Mouse (Mus musculus) urinary bladder, postnatal 10 days (tissue): ENCODE data around the gene Rabgef1.

Experiments
- DNase-seq: peaks from one replicate; pipeline ENCODE4 v3.0.0; 2022; ENCODE audit warnings: low spot score

Rabgef1 gene

DNA sequence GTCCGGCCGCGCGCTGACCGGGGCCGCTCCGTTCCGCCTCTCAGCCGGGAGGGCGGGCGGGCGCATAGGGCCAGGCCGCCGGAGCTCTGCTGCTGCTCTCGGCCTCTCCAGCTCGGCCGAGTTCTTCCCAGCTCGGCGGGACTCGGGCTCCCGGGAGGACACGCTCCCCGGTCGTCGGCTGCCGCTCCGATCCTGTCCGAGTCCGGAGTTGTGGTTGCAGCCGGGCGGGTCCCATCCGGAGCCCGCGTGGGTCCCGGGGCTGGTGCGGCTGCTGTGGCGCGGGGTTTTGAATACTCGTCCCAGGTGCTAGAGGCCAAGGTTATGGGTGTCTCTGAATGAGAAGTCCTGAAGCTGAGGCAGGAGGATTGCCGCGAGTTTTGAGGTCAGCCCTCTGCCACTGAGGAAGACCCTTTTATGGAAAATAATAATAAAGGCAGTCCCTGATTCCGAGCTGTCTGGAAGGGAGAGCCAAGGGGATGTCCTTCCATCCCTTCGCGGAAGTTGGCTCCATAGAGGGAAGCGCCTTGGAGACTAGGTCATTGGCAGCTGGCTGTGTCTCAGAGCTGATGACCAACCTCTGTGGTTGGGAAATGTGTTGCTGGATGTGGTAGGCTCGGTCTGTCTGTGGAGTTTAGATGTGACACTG is 481 bp downstream of the Rabgef1 start:
- DNase-seq, result no peak

DNA sequence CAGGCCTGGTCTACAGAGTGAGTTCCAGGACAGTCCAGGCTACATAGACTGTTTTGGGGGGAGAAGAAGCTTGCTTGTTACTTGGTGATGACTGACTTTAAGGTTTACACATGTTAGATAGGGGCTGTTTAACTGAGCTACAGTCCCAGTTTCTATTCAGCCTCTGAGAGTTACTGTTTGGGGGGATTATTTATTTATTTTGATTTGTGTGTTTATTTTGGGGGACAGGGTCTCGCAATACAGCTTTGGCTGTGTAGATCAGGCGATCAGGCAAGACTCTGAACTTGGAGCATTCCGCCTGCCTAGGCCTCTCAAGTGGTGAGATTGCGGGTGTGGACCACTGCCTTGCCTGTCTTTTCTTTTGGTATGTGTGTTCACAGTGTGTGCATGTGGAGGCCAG is 1.4 kb downstream of the Rabgef1 start:
- no peak for DNase-seq

DNA sequence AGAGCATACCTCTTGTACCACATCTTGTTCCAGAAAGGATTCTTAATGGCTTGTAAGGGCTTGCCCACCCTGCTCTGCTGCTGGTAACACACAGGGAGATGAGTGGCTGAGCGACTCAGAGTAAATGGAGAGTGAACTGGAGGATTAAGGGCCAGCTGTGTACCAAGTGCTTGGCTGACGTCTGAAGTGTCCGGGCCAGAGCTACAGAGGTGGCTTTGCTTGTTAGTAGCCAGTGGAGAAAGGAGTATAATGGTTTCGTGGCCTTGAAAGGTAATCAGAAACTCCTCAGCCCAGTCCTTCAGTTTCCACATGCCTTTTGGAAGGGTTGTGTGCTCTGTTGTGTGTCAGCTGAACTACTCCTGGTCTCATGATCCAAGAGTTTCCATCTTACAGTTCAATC is 6.3 kb downstream of the Rabgef1 start:
- DNase-seq, result no peak

DNA sequence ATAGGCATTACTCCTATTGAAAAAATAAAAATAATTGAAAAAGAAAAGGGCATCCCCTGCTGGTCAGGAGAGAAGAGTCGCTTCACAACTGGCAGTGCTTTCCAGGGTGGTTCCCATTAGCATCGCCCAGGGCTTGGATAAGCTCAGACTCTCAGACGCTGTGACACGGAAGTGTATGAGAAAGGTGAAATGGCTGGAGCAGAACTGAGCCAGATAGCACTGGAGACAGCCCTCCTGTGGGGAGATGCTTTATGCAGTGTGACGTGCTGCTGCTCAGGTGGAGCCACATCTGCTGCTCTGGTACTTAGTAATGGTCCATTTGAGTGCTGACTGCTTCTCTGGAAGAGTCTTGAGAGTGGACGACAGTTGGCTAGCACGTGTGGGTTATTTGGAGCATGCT is 8.8 kb downstream of the Rabgef1 start:
- DNase-seq, result no peak

DNA sequence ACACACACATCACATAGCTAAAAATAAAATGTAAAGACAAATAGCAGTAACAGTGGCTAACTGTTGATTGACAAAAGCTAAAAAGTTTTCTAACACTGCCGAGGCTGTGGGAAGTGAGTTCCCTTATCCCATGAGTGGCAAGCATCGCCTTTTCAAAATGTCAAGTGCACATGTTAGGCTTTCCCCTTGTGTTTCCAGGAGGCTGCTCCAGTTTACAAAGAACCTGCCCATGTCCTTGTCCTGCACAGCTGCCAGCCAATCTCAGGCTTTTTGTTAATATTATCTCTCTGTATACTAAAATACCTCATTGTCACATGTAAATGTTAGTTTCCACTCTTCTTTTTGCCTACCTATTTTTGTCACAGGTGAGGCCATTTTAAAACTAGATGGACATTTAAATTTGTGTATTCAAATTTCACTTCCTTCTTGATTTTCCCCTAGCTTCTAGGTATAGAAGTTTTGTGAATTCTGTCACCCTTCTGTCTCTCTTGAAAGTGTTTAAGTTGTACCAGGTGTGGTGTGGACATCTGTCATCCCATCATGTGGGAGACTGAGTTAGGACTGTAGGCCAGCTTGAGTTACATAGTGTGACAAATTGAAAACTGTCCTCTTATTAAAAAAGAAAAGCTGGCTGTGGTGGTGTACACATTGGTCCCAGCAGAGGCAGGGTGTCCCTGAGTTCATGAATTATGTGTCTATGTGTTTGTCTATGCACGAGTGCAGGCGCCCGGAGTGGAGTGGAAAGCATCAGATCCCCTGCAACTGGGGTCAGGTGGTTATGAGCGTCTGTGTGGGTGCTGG is 10.3 kb downstream of the Rabgef1 start:
- no peak for DNase-seq

DNA sequence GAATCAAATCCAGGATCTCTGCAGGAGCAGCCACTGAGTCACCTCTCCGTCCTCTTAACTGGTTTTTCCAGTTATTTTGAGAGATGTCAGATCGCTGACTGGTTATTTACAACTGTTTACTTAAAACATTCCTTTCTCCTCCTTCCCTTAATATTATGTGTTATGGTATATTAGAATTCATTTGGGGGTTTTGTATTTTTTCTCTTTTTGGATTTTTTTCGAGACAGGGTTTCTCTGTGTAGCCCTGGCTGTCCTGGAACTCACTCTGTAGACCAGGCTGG is 10.9 kb downstream of the Rabgef1 start:
- no peak for DNase-seq

DNA sequence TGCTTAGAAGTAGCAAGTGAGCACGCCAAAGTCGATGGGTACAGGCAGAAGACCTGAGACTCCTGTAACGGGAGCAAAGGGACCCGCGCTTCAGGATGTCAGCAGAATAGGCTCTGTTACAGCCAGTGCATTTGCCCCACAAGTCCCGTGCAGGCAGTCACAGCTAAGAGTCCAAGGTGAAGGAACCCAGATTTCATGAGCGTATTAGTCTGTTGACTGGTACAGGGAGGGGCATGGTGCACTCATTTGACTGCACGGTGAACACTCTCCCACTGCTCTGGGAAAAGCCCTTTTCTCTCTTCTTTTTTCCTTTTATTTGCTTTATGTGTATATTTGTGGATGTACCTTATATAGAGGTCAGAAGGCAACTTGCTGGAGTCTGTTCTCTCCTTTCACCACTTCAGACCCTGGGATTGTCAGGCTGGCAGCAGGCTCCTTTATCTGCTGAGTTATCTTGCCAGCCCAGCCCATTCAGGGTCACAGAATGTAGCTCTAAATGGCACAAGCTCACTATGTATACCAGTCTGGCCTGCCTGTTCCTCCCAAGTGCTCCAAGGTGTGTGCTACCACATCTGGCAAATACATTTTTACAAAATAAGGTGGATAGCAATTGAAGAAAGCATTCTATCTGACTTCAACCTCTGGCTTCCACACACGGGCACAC is 12.7 kb downstream of the Rabgef1 start:
- no peak for DNase-seq

DNA sequence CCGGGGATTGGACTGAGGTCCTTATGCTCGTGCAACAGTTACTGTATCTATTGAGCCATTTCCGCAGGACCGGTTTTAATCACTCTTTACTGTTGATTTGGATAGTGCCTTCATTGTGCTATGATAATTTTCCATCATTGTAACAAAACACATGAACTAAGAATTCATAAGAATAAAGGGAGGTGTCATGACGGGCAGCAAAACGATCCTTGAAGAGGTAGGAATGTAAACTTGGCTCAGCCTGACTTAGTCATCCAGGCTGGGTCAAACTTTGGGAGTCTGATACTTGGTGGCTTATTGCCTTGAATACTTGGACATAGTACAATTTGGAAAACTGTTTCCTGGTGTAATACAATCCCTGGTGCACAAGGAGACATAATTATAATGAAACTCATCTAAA is 13.7 kb downstream of the Rabgef1 start:
- DNase-seq, result no peak

DNA sequence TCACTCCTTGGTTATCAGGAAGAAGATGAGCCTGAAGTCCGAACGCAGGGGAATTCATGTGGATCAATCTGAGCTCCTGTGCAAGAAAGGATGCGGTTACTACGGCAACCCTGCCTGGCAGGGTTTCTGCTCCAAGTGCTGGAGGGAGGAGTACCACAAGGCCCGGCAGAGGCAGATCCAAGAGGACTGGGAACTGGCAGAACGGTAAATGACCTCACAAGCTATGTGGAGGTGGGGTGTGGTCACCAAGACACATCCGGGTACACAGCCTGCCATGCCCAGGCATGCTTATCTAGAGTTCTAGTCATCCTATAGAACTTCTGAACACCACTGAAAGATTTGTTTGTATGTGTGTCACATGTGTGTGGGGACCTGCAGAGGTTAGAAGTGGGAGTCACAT is 15.8 kb downstream of the Rabgef1 start:
- DNase-seq, result no peak

DNA sequence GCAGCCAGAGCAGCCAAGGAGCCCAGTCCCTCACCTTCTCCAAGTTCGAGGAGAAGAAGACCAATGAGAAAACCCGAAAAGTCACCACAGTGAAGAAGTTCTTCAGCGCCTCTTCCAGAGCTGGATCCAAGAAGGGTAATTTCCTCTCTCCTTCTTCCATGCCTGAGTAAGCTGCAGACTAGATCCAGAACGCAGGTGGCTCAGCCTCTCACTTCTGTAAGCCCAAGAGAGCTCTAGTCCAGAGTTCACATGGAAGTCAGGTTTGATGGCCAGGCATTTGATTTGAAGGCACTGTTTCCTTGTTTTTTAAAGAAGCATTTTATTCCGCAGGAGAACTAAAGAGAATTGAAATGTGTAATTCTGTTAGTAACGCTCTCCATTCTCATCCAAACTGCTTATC is 19.3 kb downstream of the Rabgef1 start:
- no peak for DNase-seq

DNA sequence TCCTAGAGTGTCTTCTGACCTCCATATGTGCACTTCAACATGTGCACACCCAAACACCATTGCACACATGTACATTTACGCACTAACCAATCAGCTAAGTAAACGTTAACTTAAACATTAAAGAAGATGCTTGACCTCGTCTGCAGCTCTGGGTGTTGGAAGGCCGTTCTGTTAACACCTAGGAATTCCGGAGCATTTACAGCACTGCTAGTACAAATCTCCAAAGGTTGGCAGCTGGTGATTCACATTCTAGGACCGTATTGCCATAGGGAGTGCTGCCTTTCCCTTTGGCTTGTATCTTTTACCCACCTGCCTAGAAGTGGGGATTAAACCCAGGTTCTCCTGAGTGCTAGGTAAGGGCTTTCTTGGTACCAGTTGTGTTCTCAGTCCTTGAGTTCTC is 20.3 kb downstream of the Rabgef1 start:
- no peak for DNase-seq

DNA sequence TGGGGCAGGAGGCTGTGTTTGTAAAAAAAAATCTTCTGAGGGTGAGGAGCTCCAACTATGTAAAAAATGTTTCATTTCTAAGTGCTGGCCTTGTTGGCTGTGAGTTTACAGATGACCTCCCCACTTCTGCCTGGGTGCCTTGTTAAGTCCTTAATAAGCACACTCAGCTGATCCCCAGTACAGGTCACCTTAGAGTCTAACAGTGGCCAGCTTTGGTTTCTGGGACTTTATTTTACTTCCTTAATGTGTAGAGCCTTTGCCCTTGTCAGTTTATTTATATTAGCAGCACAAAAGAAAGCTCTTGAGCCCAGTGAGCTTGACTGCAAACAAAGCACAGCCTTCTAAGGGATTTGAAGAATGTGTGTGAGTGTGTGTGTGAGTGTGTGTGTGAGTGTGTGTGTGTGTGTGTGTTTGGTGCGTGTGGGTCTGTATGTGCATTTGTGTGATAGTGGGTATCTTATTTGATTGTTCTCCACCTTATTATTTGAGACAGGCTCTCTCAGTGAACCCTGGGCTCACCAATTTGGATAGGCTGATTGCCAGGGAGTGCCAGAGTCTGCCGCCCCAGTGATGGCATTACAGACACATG is 20.9 kb downstream of the Rabgef1 start:
- DNase-seq, result no peak

DNA sequence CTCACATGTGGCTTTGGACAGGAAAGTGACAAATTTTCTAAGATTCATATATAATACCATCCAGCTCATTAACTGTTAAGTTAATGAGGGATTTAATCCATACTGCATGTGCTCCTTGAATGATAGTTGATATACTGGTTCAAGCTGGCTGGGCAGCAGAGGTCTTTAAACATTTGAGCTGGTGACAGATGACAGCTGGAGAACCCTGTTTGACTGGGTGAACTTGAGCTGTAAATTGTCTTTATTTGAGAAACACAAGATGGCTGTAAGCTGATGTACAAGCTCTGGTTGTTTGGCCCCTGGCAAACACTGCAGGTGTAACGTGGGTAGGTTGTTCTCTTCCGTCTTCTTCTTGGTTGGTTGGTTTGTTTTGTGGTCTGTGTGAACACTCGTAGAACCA is 22.2 kb downstream of the Rabgef1 start:
- DNase-seq, result no peak

DNA sequence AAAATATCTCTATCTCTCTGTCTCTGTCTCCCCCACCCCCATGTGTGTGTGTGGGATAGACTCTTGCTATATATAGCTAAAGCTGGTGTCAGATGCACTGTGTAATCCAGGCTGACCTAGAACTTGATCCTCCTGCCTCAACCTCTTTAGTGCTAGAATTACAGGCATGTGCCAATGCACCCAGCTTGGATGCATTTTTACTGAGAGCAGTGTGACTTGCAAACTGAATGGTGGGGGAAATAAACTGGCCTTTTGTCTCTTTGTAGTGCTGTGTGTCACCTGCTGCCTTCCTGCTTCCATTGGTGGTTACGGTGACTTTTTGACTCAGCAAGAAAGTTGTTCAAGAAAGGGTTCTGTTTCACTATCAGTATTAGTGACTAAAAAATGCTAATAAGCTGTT is 24.7 kb downstream of the Rabgef1 start:
- DNase-seq, result no peak

DNA sequence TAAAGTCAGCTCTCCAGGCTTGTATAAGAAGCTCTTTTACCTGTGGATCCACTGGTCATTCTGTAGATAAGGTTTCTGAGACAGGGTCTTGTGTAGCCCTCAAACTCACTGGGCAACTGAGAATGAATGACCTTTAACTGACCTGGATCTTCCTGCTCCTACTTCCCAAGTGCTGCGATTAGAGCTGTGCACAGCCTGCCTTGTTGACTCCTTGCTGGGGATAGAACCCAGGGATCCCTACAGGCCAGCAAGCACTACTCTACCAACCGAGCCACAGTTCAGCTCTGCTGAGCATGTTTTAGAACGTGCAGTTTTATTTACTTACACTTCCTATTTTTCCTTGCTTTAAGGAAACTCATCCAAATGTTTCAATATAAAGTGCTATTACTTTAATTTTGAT is 25.9 kb downstream of the Rabgef1 start:
- DNase-seq, result no peak

DNA sequence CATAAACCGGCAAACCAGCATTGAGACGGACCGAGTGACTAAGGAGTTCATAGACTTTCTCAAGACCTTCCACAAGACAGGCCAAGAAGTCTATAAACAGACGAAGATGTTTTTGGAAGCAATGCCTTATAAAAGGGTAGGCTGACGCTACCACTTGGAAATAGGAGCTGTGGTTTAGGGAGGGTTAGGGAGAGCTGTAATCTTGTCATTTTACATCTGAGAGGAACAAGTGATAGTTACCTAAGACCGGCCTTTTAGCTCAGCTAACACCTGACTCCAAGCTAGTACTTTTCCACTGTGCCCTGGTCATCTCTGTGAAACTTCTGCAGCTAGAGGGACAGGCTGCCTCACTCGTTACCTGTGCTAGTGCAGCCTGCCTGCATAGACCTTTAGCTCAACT is 26.4 kb downstream of the Rabgef1 start:
- no peak for DNase-seq

DNA sequence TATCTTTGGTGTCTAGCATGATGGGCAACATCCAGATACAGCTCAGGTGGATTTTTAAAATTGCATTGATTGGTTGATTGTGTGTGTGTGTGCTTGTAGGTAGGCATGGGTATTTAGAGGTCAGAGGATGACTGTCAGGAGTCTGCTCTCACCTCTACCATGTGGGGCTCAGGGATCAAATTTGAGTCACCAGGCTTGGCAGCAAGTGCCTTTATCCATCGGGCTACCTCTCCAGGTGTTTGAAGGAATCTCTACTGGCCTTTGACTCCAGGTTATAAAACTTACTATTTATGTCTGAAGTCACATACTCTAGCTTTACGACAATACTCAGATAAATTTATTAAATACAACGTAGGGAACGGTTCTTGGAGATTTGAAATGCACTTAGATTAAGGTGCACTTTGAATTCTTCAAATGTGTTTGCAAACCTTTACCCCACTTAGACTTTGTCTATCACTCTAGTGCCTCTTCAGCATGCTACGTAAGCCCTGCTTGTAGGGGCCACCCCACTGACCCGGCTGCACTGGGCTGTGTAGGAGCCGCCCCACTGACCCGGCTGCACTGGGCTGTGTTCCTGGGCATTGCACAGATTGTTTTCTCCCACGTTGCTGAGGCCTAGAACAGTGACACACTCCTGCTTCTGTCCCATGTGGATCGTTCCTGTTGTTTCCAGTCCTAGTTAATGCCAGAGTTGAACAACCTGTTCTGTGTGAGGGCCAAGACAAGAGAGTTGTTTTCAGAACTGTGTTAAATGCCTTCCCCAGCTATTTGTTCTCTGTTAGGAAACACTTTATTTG is 28.8 kb downstream of the Rabgef1 start:
- DNase-seq, result no peak

DNA sequence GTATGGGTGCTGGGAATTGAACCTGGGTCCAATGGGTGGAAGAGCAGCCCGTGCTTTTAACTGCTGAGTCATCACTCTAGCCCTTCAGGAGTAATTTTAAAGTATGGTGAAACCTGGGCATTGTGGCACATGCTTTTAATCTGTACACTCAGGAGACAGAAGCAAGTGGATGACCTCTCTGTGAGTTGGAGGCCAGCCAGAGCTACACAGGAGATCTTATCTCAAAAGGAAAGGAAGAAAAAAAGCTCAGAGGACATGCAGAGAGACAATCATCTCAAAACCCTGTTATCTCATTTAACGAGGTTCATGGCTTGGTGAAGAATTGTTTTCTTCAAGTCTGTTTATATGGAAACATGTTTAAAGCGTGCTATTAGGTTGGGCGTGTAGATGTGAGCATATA is 32.4 kb downstream of the Rabgef1 start:
- DNase-seq, result no peak

DNA sequence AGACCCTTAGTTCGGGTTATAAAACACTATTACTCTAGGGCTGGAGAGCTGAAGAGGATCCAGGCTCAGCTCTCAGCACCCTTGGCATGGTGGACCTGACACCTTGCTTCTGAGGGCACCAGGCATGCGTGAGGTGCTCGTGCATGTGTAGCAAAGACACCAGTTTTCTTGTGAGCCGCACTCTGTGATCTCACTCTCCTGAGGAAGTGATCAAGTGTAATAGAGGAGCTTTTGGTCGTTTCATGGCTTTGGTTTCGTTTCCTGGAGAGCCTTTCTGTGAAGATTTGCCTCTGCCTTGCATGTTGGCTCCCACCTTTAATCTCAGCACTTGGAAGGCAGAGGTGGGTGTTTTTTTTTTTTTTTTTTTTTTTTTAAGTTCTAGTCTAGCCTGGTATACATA is 33.0 kb downstream of the Rabgef1 start:
- no peak for DNase-seq

DNA sequence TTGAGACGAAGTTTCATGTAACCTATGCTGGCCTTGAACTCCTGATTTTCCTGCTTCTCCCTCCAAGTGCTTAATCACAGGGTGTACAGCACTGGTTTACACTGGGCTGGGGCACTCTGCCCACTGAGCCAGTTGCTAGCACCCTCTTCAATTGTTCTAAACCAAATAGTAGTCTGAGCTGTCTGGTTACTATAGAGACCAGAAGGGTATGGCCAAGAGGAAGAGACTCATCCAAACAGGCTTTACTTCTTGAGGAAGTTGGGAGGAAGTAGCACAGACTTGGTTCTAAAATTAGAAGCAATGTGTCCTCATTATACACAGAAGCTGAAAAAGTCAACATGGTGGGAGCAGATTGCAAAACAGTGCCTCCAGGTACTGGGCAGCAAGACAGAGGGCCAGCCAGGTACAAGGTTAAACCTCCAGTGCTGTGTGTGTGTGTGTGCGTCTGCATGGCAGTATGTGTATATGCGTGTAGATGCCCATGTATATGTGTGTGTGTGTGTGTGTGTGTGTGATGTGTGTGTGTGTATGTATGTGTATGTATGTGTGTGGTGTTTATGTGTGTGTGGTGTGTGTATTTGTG is 33.9 kb downstream of the Rabgef1 start:
- no peak for DNase-seq

DNA sequence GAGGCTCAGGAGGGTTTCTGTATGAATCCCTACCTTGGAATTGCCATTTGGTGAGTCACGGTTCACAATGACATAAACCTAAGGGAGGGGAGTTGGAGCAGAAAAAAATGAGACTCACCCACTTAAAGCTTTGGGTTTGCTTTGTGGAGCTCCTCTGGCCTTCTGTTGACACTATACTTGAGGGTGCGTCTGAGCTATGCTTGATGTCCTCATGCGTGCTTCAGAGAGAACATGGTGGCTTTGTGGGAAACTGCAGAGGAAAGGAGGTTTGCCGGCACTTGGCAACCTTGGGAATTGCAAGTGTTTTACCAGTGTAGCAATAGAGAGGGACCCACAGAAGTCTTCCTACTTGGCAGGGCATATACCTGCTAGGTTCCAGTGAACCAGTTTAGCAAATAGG is 35.7 kb downstream of the Rabgef1 start:
- DNase-seq, result no peak

DNA sequence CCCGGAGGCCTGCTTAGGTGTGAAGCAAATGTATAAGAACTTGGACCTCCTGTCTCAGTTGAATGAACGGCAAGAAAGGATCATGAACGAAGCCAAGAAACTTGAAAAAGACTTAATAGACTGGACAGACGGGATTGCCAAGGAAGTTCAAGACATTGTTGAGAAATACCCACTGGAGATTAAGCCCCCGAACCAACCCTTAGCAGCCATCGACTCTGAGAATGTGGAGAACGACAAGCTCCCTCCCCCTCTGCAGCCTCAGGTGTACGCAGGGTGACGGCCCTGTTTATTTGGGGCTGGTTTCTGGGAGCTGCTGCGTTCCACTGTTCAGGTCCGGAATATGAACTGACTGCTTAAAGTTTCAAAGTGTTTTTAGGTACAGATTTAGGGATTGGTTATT is 41.4 kb downstream of the Rabgef1 start:
- DNase-seq, result no peak
